Mouse (Mus musculus) kidney, adult 8-10 months (tissue): Measurements from ENCODE around the gene Sema3b.
"Not testable (repeated sequence)": the region's sequence is repeated elsewhere in the genome, so short reads cannot be mapped to it uniquely, and the experiment has no call there.

ENCODE experiments used
- DNase-seq, 2 experiments: peaks; one replicate each; pipeline ENCODE4 v3.0.0; 2022

Gene Sema3b

DNA sequence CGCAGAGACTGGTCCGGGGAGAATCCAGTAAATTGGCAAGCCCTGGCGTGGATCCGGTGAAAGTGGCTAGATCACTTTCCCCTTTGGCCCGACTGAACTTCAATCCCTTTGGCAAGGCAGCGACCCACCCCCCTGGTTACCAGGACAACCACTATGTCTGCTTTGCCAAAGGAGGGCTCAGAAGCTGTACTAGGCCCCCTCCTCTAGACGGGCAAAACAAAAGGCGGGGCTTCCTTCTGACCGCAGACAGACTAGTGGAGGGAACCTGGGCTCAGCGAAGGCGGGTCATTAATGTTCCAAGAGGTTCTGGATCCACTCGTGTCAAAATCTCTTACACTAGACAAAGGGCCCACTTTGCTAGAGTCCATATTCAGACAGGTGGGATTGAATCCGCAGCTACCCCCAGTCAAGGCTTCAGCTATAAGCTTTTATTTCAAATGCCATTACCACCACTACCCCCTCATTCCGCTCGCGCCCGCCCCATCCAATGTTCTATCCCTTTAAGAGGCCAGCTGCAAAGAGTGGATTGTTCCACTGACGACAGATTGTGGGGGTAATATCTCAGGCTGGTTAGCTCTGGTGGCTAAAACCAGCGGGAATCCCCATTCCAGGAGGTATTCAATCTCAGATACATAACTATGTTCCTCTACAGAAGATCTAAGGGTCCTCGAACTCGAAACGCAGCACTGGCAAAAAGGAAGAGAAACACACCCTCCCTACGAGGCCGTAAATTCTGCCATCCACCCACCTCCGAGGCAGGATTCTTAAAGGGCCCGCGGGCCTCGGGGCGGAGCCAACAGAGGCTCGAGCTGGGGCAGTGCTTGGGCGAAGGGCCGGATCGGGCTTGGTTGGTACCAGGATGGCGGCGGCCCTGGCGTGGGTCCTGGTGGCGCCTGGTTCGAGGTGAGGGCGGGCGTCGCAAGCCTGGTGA, 40.4 kb downstream of the Sema3b start:
- peak; percentile 91 to 92 for DNase-seq

DNA sequence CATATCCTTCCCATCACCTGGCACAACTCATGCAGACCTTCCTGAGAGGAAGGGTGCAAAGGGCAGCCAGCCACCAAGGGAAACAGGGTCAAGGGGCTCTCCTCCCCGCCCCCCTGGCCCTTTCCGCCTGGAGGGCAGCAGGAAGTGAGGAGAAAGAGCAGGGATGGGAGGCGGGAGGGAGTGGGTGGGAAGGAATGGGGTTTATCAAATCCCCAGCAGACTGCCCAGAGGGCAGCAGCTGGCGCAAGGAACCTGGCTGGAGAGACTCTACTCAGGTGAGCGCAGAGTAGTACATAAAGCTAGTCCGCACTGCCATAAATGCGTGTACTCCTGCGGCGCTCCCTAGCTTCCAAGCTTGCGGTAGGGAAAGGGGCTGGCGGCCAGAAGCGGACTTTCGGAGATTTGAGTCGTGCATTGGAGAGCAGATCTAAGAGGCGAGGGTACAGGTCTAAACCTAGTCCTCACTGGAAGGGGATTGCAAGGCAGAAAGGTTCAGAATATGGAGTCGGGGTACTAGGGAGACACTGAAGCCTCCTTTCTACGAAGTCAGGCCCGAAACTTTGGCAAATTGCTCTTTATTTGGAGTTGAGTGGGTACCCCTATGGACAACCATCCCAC, 41.2 kb downstream of the Sema3b start, which contains the start of gene Hyal2:
Gene Hyal2 (plus strand): TSS at position 244 of the 618 bp plus-strand sequence.
- DNase-seq, result peak; percentile 89 to 91

GRCm38 (mm10) chr9:107566855-107567254, 42.2 kb downstream of the Sema3b start:
- peak; percentile 67 to 82 for DNase-seq

DNA sequence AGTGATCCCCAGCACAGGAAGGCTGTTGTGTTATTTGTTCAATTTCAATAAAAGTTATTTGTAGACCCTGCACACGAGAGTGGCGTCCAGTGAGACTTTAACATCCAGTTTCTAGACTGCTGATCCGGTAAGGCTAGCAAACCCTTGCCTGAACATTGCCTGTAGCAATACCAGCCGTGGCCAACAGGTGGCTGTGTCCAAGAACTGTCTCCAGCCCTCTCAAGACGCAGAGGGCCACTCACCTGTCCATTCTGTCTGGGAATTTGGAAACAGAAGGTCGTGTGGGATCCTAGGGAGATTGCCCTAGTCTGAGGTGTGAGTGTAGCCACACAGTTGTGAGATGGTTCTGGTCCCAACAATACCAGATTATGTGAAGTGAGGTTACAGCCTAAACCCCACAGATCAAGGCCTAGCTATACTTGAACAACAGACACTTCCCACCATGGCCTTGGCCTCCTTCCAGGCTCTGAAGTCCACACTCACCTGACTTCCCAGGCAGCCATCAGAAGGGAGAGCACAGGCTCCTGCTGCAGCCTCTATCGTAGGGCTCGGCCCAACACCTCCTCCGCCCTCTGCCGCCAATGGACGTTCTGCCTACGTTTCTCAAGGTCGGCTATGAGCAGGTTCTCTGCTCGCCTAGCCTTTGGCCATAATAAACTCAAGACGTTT, 42.9 kb downstream of the Sema3b start:
- peak; percentile 90 to 95 for DNase-seq

DNA sequence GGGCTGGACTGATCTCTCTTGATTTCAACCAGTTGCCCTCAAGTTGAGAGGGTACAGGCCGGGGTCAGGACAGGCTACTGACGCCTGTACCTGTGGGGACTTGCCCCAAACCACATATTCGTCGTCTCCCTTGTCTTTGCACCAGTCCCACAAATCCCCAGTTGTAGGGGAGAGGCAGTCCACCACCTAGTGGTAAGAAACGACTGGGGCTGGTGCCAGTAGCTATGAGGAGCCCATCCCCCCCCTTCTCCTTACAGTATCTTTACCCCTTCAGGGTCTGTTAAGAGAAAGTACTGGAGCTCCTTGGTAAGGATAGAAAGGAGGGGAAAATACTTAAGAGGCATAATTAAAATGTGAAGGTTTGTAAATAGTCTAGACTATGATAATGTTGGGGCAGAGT, 43.5 kb downstream of the Sema3b start:
- DNase-seq, result not testable (repeated sequence)

DNA sequence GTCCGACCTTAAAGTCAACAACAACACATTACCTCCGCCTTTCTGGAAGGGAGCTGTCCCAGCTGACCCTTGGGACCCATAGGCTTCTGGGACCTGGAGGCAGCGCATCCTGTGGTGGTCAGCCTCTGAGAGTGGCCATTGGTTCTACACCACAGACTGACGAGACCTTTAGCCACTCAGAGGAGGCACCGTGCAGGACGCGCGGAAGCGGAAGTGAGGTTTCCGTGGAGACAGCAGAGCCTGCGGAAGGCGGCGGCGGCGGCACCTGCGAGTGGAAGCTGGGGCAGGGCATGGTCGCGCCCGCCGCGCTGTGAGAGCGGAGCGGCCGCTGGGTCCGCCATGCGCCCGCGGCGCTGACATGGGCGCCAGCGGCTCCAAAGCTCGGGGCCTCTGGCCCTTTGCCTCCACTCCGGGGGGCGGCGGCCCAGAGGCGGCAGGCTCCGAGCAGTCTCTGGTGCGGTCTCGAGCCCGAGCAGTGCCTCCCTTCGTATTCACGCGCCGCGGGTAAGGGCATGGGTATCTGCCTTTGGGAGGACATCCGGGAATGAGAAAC, 45.9 kb downstream of the Sema3b start, which contains the start of gene Tusc2:
Gene Tusc2 (plus strand): TSS at position 227 of the 553 bp plus-strand sequence.
- peak; percentile 97 for DNase-seq

- no peak for DNase-seq
Observed at GRCm38 (mm10) chr9:107556346-107556745, 52.7 kb downstream of the Sema3b start.

GRCm38 (mm10) chr9:107555701-107556100, 53.3 kb downstream of the Sema3b start:
- no peak for DNase-seq

GRCm38 (mm10) chr9:107555031-107555457, 54.0 kb downstream of the Sema3b start:
- DNase-seq, result peak; percentile 59 to 66

DNA sequence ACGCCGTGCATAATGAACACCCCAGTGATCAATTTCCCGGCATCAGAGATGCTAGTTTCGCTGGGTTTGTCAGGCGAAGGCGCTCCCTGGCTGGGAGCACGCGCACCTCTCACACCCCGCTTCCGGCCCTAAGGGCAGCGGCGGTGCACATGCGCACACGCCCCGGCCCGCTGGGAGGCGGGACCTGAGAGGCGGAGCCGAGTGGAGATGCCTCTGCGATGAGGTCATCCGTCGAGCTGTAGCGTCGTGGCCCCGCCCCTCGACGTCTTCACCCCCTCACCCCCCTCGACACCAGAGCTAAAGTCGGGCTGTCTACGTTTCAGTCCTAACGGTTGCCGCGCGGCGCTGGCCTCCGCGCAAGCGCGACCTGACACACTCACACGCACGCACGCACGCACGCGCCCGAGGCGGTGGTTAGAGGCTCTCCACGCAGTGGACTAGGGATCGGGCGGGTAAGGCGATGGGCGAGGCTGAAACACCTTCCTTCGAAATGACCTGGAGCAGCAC, 54.7 kb downstream of the Sema3b start:
- peak; percentile 95 for DNase-seq

DNA sequence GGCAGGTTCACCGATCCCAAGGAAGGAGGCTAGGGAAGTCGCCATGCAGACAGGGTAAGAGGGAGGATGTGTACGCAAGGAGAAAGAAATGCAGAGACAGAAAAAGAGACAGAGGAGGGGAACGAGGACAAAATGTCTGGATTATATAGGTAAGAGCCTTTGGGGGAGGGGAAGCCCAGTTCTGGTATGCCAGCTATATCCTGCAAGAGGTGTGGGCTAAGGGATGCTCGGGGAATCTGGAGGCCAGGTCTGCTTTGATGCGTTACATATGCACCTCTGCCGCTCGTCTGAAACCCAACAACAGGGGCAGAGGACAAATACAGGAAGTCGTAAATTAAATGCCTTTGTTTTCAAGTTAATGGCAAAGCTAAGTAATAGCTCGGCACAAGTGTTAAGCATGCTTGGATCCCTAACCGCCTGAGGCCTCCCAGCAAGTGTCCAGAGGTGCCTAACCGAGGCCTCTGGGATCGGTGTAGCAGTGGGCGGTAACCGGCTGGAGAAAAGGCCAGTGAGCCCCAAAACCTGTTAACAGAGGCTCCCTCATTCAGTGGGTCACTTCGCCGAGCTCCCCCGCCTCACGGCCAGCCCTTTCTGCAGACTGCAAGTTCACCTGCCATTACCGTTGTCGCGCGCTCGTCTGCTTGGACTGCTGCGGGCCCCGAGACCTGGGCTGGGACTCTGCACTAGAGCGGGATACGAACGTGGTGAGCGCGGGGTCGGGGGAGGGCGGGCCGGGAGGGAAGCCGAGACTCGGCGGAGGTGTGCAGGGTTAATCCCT, 55.3 kb downstream of the Sema3b start:
- no peak for DNase-seq

DNA sequence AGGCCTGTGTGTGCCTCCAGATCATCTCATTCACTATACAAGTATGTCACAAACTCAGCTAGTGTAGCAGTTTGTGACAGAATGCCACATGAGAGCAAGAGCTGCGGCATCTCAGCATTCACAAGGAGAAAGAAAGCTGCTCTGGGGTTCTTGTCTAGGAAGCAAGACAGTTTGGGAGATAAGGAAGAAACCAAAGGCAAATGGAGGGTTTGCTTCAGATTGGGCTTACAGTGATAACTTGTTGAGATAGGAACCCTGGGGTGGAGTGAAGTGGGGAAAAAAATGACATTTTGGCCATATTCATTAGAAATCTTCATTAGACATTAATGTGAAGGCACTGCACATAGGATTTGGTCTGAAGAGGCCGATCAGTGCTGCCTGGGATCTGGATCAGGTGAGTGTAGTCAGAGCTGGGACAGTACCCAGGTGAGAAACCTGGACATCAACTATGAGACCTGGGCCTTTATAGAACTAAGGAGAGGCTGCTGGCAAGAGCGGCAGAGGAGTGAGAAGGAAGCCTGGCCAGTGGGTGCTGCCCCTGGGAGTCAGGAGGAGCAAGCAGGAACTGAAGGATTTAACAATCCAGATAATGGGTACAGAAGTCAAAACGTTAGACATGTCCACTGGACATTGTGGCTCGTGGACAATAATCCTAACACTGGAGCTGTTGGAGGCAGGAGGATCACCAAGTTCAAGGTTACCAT, 56.2 kb downstream of the Sema3b start:
- DNase-seq, result no peak

GRCm38 (mm10) chr9:107551890-107552355, 57.1 kb downstream of the Sema3b start:
- no peak for DNase-seq

GRCm38 (mm10) chr9:107551117-107551889, 57.7 kb downstream of the Sema3b start, which contains the start of gene Rassf1:
TSS of gene Rassf1 (plus strand) at chr9:107551555.
- peak; percentile 81 to 82 for DNase-seq

DNA sequence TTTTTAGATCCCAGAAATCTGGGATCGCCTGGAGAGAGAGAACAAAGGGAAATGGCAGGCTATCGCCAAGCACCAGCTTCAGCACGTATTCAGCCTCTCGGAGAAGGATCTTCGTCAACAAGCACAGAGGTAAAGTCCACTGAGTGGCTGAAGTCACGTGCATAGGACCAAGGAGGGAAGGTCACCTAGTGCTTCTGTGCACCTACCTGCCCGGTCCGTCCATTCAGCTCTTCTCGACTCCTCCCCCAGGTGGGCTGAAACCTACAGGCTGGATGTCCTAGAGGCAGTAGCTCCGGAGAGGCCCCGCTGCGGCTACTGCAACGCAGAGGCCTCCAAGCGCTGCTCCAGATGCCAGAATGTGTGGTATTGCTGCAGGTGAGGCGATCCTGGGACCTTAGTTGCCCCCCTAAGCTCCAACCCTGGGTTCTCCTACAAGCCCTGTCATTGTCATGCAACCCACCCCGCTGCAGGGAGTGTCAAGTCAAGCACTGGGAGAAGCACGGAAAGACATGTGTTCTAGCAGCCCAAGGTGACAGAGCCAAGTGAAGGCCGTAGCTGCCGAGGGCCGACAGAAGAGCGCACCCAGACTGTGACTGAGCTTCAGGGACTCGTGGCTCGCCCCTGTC, 58.4 kb downstream of the Sema3b start:
- DNase-seq, result peak; percentile 89 to 93

- DNase-seq, result no peak
Observed at GRCm38 (mm10) chr9:107549297-107550074, 59.5 kb downstream of the Sema3b start.

- DNase-seq, result no peak
Observed at GRCm38 (mm10) chr9:107548820-107549219, 60.2 kb downstream of the Sema3b start.

DNA sequence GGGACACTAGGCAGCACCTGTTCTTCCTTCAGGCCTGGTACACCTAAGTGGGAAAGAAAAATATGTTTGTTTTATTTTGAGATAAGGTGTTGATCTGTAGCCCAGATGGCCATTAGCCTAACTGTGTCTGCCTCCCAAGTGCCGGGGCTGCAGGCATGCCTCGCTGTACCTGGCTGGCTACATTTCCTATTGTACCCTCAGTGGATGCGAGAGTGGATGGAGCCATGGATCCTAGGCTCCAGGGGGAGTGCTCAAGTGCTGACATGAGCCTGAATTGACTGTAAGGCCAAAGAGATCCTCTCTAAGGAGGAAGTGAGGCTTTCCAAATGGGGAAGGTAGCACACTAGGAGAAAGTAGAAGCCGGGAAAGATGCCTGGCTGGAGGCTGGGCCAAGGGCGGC, 61.1 kb downstream of the Sema3b start:
- peak in 1 of 2 experiments; percentile 22 for DNase-seq
